ENCODE assay signal across 9 mouse cellular contexts in genomic region chr3:105114269-105114668, GRCm38 (mm10). TPM values are rescaled to one million over a fixed set of nuclear protein-coding genes. Genes with fewer than 3 reads are reported as not detected.
A peak's percentile ranks its signal among the peaks of the same experiment; 100 is the strongest.
DNase-seq lines count a peak whose midpoint lies in the region; ATAC-seq lines count a peak whose summit lies in the region.
"Had no signal": no experiment of that assay in that cellular context is flagged by ENCODE, and none has a peak within 500 bp of the region (broad histone marks: within the 10 kb centered on the region; RNA-seq: fewer than 3 reads in every experiment).

No protein-coding gene starts in this region.

- H3K9me3 ChIP-seq in forebrain, embryonic 15.5 days, result no peaks in the 10 kb centered on the region
- no peaks in the 10 kb centered on the region for H3K9me3 ChIP-seq in hindbrain, embryonic 13.5 days
- H3K9me3 ChIP-seq: liver, embryonic 15.5 days had no signal

- H3K4me3 ChIP-seq in forebrain, embryonic 15.5 days, result no peak overlapping the region
- no peak overlapping the region for H3K4me3 ChIP-seq in hindbrain, embryonic 13.5 days
- H3K4me3 ChIP-seq: liver, embryonic 15.5 days had no signal

- WGBS in forebrain, embryonic 15.5 days, result 18% methylated on average over 2 of the region's 2 CpGs
- 33% methylated on average over 2 of the region's 2 CpGs for WGBS in hindbrain, embryonic 13.5 days

- no peaks in the 10 kb centered on the region for H3K27me3 ChIP-seq in forebrain, embryonic 15.5 days
- no peaks in the 10 kb centered on the region for H3K27me3 ChIP-seq in hindbrain, embryonic 13.5 days
- H3K27me3 ChIP-seq: liver, embryonic 15.5 days had no signal

- DNase-seq in MEL-GATA-1-ER (ENCODE audit: extremely low read depth, low read depth), result peak; percentile 19
- DNase-seq in c-Kit-positive CD71-positive TER-119-positive erythroid progenitor cells, embryonic 14.5 days (ENCODE audit: low spot score), result peak; percentile 31
- peak; percentile 82 to 83 for DNase-seq in layer of hippocampus, postnatal 10 days (ENCODE audit: low spot score in 2 of 2)
- peak; percentile 81 for DNase-seq in lung, postnatal 14 days
- DNase-seq in right cerebral cortex, postnatal 10 days (ENCODE audit: low spot score in 2 of 2), result peak; percentile 78 to 84
- DNase-seq in urinary bladder, postnatal 36 days (ENCODE audit: low spot score in 2 of 2), result peak; percentile 28 to 73

- peak; percentile 57 for ATAC-seq in forebrain, embryonic 15.5 days (replicated peaks)
- peak; percentile 49; the same call in 1 of the 2 replicates for ATAC-seq in hindbrain, embryonic 13.5 days (ENCODE audit: low FRiP score)

- no peaks in the 10 kb centered on the region for H3K4me1 ChIP-seq in forebrain, embryonic 15.5 days
- peaks cover 6% of the 10 kb centered on the region; the same call in 1 of the 2 replicates for H3K4me1 ChIP-seq in hindbrain, embryonic 13.5 days (replicated peaks)
- H3K4me1 ChIP-seq: liver, embryonic 15.5 days had no signal

- H3K36me3 ChIP-seq in forebrain, embryonic 15.5 days, result no peaks in the 10 kb centered on the region
- no peaks in the 10 kb centered on the region for H3K36me3 ChIP-seq in hindbrain, embryonic 13.5 days
- H3K36me3 ChIP-seq: liver, embryonic 15.5 days had no signal

- no peak overlapping the region for H3K4me2 ChIP-seq in forebrain, embryonic 15.5 days (replicated peaks)
- H3K4me2 ChIP-seq in hindbrain, embryonic 13.5 days, result no peak overlapping the region
- H3K4me2 ChIP-seq: liver, embryonic 15.5 days had no signal

- H3K27ac ChIP-seq in forebrain, embryonic 15.5 days (replicated peaks), result no peak overlapping the region
- no peak overlapping the region for H3K27ac ChIP-seq in hindbrain, embryonic 13.5 days
- H3K27ac ChIP-seq: liver, embryonic 15.5 days had no signal

- no peak overlapping the region for H3K9ac ChIP-seq in forebrain, embryonic 15.5 days (replicated peaks)
- no peak overlapping the region for H3K9ac ChIP-seq in hindbrain, embryonic 13.5 days
- H3K9ac ChIP-seq: liver, embryonic 15.5 days had no signal

RNA-seq across cellular contexts. Expression of gene 4930564D02Rik, which starts 47.6 kb away (rescaled TPM):
- not detected in 2 replicates for polyA plus RNA-seq in forebrain, embryonic 15.5 days (2015; fragmentation: Nextera tagmentation; extraction: Ambion mirVana)
- not detected in 2 replicates for polyA plus RNA-seq in hindbrain, embryonic 13.5 days (2015; fragmentation: Nextera tagmentation; extraction: Ambion mirVana)
- not detected for total RNA-seq in layer of hippocampus, postnatal 10 days (2021)
- polyA plus RNA-seq: liver, embryonic 15.5 days had no signal

Comparison
In these comparisons a context has a peak if more than half of its experiments do, and no peak if none do; other contexts are left out.
1. DNase-seq: peak in every context shown above with its lines; median percentile 82 in layer of hippocampus, postnatal 10 days; 81 in lung, postnatal 14 days; 81 in right cerebral cortex, postnatal 10 days; 50 in urinary bladder, postnatal 36 days; 31 in c-Kit-positive CD71-positive TER-119-positive erythroid progenitor cells, embryonic 14.5 days; 19 in MEL-GATA-1-ER.